Mouse (Mus musculus) cerebellum, adult 2 months (tissue): ENCODE results near the gene Grm6. TPM values are rescaled to one million over a fixed set of nuclear protein-coding genes. Genes with fewer than 3 reads are reported as not detected.
A peak's percentile ranks its signal among the peaks of the same experiment; 100 is the strongest.

Experiments used
- DNase-seq, 2 experiments: peaks; one replicate each; pipeline ENCODE4 v3.0.0; 2021
- H3K27ac ChIP-seq: fragments of 200-500 bp; 2 replicates; pipeline ENCODE4 v1.5.1; 2012; ENCODE audit warnings: low read length, control low read depth, inconsistent platforms; ENCODE audit not compliant: insufficient read depth
- H3K27me3 ChIP-seq: fragments of 200-500 bp; 2 replicates; pipeline ENCODE4 v1.6.1; 2012; ENCODE audit warnings: inconsistent platforms, mild to moderate bottlenecking, low read length, moderate library complexity; ENCODE audit not compliant: control insufficient read depth, insufficient read depth
- H3K4me1 ChIP-seq: fragments of 200-500 bp; 2 replicates; pipeline ENCODE4 v1.6.1; 2011; ENCODE audit warnings: low read length; ENCODE audit not compliant: control insufficient read depth, insufficient read depth
- H3K4me3 ChIP-seq: fragments of 200-500 bp; replicated peaks from 2 replicates; pipeline ENCODE3; 2011; ENCODE audit warnings: mild to moderate bottlenecking, low read depth, low read length, control low read depth; ENCODE audit not compliant: insufficient read depth
- CTCF ChIP-seq: fragments of 200-500 bp; IDR thresholded peaks from 2 replicates; pipeline ENCODE4 v1.5.1; 2011; ENCODE audit warnings: low read depth, mild to moderate bottlenecking, control low read depth, low read length, moderate library complexity, borderline replicate concordance; ENCODE audit not compliant: insufficient read depth
- POLR2A ChIP-seq: fragments of 200-500 bp; IDR thresholded peaks from 2 replicates; pipeline ENCODE4 v1.6.1; 2011; ENCODE audit warnings: low read length, control low read depth, borderline replicate concordance; ENCODE audit not compliant: insufficient read depth
- WGBS: fragments of 180-500 bp; shearing (Covaris S2); methylation state at CpG from one replicate; pipeline ENCODE4 v1.1.7; 2018; 5-methylcytosine and 5-hydroxymethylcytosine counted together
- polyA plus RNA-seq: library from polyadenylated mRNA; depleted of rRNA; stranded (reverse); fragments of >200 nt; gene quantifications from 2 replicates; pipeline ENCODE4 v1.2.3, GENCODE M21; 2012; rRNA removed

Grm6 gene
- polyA plus RNA-seq: not detected in 2 replicates

DNA sequence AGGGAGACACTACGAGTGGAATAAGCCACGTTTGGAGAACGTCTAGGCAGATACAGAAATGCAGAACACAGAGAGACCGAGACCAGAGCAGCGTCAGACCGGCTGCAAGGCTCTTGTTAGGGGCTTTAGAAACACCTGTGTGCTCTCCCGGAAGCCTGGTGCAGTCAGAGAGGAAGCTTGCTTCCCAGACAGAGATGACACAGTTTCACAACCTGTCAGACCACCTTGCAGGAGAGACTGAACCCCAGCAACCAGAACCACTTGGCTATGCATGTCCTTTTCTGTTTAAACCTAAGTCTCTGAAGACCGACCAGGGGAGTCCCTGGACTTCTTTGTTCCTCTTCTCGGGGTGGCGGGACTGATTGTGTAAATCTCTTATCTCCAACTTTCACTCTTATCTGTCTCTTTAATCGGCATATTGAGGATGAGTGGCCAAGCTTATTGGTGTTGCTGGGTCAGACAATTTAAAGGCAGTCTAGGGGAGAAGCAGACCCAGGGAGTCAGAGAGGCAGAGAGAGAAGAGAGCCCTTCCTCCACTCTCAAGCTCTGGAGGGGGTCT is at the start of gene Grm6:
Gene Grm6 (plus strand): TSS at position 509 of the 559 bp plus-strand sequence.
- H3K27me3 ChIP-seq: peaks cover 4% of the 10 kb centered on the region; the same call in 1 of the 2 replicates
- H3K4me1 ChIP-seq: no peaks in the 10 kb centered on the region
- DNase-seq: no peak
- WGBS: 1% methylated on average over 11 of the region's 11 CpGs
- H3K4me3 ChIP-seq: peak within 1 kb of the TSS; percentile 11
- TF ChIP-seq POLR2A: no peak
- no peak for TF ChIP-seq CTCF
- no peak within 1 kb of the TSS for H3K27ac ChIP-seq

DNA sequence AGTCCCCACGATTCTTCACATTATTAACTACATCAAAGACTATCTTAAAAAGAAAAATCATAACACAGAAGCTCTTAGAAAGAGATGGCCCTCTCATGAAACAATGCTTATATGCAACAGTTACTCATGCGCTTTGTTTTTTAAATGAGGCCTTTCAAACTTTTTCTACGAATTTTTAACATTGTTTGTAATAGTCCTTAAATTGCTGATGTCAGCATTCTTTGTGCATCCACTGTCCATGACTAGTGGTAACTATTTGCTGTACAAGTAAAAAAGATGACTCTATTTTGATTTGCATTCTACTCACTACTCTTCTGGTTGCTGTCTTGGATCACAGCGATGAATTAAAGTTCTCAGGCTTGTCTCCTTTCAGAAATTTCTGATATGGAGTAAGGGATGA is 36.3 kb upstream of the Grm6 start:
- Histone ChIP-seq H3K4me3 (no peak overlapping the region), H3K4me1 (no peaks in the 10 kb centered on the region), H3K27me3 (no peaks in the 10 kb centered on the region), H3K27ac (no peak overlapping the region)
- no peak for TF ChIP-seq POLR2A
- TF ChIP-seq CTCF: no peak
- WGBS: 99% methylated on average over 4 of the region's 4 CpGs
- DNase-seq: no peak

DNA sequence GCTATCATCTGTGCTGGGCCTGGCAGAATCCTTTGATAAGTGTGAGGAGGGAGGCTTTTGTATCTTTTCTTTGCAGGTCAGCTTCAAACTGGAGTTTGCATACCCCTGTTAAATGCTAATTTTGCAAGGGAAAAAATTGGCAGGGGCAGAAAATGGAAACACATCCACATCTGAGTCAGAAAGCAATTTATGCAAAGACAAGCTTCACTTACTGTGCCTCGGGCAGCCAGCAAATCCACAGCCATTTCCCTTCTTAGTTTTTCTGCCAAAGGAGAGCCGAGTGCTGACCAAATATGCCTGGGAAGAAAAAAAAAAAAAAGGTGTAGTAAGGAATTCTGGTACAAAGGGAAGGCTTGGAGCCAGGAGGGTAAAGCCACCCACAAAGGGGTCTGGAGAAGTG is 24.3 kb upstream of the Grm6 start:
- no peak overlapping the region for H3K27ac ChIP-seq
- H3K4me1 ChIP-seq: no peaks in the 10 kb centered on the region
- no peak overlapping the region for H3K4me3 ChIP-seq
- DNase-seq: no peak
- TF ChIP-seq POLR2A (no peak), CTCF (no peak)
- H3K27me3 ChIP-seq: no peaks in the 10 kb centered on the region
- WGBS: 30% methylated on average over 2 of the region's 2 CpGs

DNA sequence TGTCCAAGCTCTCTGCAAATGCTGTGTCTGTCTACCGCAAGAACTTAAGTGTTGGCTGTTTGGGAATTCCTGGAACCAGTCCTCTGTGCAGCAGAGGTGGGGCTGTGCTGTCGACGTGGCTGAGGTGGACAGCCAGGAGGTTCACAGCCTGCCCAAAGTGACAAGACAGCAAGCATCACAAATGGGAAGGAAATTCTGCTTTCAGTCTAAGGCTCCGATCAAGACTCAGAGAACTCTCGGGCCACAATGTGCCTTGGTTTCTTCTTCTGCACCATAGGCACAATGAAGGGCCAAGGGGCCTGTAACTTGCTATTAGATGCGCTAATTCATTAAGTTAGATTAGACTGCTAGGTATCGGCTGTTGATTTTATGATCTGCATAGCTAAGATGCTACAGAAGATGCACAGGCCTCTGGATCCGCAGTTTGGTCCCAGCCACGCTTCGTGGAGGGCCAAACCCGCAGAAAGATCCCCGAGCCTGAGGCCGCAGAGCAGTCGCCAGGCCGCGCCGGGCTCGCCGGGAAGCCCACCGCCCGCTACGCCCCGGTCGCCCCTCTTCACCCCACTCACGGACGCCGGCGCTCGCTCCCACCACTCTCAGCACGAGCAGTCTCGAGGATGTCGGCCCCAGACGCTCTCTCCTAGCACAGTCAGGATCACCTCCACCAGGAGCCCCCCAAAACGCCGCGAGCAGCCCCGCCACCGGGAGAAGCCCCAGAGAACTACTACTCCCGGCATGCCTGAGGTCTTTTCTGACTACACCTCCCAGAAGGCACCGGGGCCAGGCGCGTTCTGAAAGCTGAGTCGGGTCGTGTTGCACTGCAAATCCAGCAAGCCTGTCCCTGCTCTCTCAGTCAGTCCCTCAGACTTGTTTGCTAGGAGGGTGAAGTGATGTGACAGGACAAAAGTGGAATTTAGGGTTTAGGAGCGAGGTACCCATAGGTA is 23.2 kb upstream of the Grm6 start, which contains the start of gene Zfp354c:
Gene Zfp354c (minus strand): TSS at position 715 of the 944 bp plus-strand sequence.
- H3K4me1 ChIP-seq: no peaks in the 10 kb centered on the region
- peak; percentile 88 to 90 for DNase-seq
- under 1% methylated on average over 45 of the region's 45 CpGs for WGBS
- peak within 1 kb of the TSS; percentile 82 for H3K4me3 ChIP-seq
- peak within 1 kb of the TSS; percentile 3; the same call in 1 of the 2 replicates for H3K27ac ChIP-seq
- no peaks in the 10 kb centered on the region for H3K27me3 ChIP-seq
- TF ChIP-seq CTCF (no peak), POLR2A (peak; percentile 92; the same call in 1 of the 2 replicates)

DNA sequence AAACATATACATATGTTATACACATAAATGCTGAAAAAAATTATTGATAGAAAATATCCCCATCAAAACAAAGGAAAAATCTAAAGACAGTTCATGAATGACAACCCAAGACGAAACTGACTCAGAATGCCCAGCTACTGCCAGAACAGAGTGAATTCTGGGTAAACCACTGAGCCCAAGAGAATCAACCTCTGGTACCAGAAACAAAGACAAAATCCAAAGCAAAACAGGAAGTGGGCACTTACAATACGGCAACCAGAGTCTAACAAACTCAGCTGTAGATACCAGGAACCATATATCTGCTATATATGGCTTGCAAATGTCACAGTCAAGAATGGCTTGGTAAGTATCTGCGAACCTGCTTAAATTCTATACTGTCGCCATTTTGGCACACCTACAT is 14.8 kb upstream of the Grm6 start:
- Histone ChIP-seq H3K4me3 (no peak overlapping the region), H3K27ac (no peak overlapping the region), H3K4me1 (no peaks in the 10 kb centered on the region), H3K27me3 (no peaks in the 10 kb centered on the region)
- TF ChIP-seq POLR2A: no peak
- TF ChIP-seq CTCF: no peak
- DNase-seq: no peak
- WGBS: 87% methylated on average over 4 of the region's 4 CpGs

DNA sequence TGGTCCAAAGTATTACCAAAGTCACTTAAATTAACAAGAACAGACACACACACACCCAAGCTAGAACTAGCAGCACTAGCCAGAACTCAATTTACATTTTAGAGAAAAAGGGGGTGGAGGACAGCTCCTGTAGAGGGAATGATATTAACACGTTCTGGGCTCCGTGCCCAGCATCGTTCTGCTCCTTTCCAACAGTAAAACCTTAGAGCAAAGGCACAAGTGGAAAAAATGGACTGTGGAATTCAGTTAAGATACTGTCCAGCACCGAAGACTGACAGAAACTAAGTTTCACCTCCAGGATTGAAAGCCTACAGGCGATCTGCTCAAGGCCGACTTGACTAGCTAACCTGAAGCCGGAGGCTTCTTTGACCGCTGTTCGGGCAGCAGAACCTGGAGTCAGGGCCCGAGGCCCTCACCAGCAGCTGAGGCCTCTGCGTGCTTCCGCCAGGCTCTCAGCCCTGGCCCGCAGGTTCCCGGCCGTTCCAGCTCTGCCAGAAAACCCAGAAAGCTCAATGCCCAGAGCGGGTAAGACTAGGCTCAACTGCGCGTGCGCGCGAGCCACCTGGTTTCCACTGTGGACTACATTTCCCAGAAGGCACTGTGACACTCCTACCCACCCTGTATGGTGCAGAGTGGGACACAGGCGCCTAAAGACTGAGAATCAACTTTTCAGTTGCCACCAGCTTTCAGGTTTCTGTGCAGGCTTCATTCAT is 9.3 kb upstream of the Grm6 start, which contains the start of gene Zfp879:
Gene Zfp879 (minus strand): TSS at position 530 of the 713 bp plus-strand sequence.
- Histone ChIP-seq H3K4me1 (no peaks in the 10 kb centered on the region), H3K4me3 (peak within 1 kb of the TSS; percentile 48), H3K27me3 (no peaks in the 10 kb centered on the region), H3K27ac (peak within 1 kb of the TSS; percentile 53)
- 8% methylated on average over 22 of the region's 22 CpGs for WGBS
- no peak for TF ChIP-seq CTCF
- TF ChIP-seq POLR2A: peak; percentile 75; the same call in 1 of the 2 replicates
- DNase-seq: peak; percentile 97 to 98

DNA sequence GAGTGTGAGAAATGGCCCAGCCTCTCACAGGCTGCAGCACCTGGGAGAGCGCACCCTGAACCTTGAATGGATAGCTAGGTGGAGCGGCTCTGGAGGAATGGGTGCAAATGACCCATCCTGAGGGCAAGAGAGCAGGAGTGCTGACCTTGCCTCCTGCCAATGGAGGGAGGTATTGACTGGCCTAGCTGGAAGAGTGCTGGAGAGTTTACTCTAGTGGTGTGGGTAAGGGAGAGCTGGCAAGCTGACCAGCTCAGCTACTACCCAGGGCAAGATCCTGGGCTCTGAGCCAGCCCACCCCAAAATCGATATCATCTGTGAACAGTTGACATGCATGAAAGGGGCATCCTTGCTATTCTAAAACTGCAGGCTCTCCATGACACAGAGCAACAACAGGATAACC is 4.5 kb upstream of the Grm6 start:
- TF ChIP-seq CTCF (no peak), POLR2A (no peak)
- WGBS: 70% methylated on average over 3 of the region's 3 CpGs

More for the DNA sequence above, 4.5 kb upstream of the Grm6 start:
- no peak for DNase-seq
- Histone ChIP-seq H3K4me3 (no peak overlapping the region), H3K27me3 (peaks cover 4% of the 10 kb centered on the region; the same call in 1 of the 2 replicates), H3K4me1 (no peaks in the 10 kb centered on the region), H3K27ac (no peak overlapping the region)
